Mouse (Mus musculus): ENCODE measurements at regions not wholly inside any gene's neighbourhood (a gene's known extent, or its start where the extent isn't known, plus 50 kb on each side); places are given as distances from the start of the nearest gene placed in this dataset.

GRCm38 (mm10) chrX:12219474-12219873 is 59.3 kb upstream of the Bcor start:
- Histone ChIP-seq H3K9ac (no peak overlapping the region), H3K36me3 (no peaks in the 10 kb centered on the region), H3K4me1 (replicated peaks) (no peaks in the 10 kb centered on the region), H3K4me3 (replicated peaks) (no peak overlapping the region), H3K27ac (no peak overlapping the region), H3K4me2 (no peak overlapping the region), H3K9me3 (replicated peaks) (no peaks in the 10 kb centered on the region), H3K27me3 (no peaks in the 10 kb centered on the region)
- WGBS (ENCODE audit: insufficient replicate concordance) = 53% methylated on average over 8 of the region's 8 CpGs
- no peak for DNase-seq
- ATAC-seq (ENCODE audit: low read depth) = no peak

DNA sequence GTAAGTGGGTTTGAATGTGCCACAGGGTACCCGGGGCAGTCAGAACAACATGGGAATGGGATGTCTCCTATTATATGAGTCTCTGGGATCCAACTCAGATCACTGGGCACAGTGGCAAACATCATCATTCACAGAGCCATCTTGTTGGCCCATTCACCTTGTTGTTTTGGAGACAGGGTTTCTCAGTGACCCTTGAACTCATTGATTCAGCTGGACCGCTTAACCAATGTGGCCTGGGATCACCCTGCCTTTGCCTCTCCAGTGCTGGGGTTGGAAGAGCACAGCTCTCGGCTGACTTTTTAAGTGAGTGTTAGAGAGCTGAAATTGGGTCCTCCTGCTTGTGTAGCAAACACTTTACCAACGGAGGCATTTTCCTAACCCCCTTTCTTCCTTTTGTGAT is 64.2 kb upstream of the Bcor start:
- no peaks in the 10 kb centered on the region for H3K4me1 ChIP-seq (replicated peaks)
- H3K4me2 ChIP-seq = no peak overlapping the region
- ATAC-seq (ENCODE audit: low read depth) (no peak), DNase-seq (no peak)
- H3K36me3 ChIP-seq = no peaks in the 10 kb centered on the region
- no peaks in the 10 kb centered on the region for H3K9me3 ChIP-seq (replicated peaks)
- H3K4me3 ChIP-seq (replicated peaks) = no peak overlapping the region
- no peak overlapping the region for H3K9ac ChIP-seq
- 55% methylated on average over 4 of the region's 4 CpGs for WGBS (ENCODE audit: insufficient replicate concordance)
- H3K27me3 ChIP-seq = no peaks in the 10 kb centered on the region
- no peak overlapping the region for H3K27ac ChIP-seq

- 9% methylated on average over 15 of the region's 19 CpGs for WGBS (ENCODE audit: insufficient replicate concordance)
- Histone ChIP-seq H3K4me3 (replicated peaks) (no peak overlapping the region), H3K27ac (no peak overlapping the region), H3K27me3 (no peaks in the 10 kb centered on the region), H3K9ac (no peak overlapping the region), H3K9me3 (replicated peaks) (no peaks in the 10 kb centered on the region), H3K4me2 (no peak overlapping the region), H3K4me1 (replicated peaks) (no peaks in the 10 kb centered on the region), H3K36me3 (no peaks in the 10 kb centered on the region)
- ATAC-seq (ENCODE audit: low read depth) (no peak), DNase-seq (no peak)
Observed at GRCm38 (mm10) chrX:12225116-12225891, 65.1 kb upstream of the Bcor start.

DNA sequence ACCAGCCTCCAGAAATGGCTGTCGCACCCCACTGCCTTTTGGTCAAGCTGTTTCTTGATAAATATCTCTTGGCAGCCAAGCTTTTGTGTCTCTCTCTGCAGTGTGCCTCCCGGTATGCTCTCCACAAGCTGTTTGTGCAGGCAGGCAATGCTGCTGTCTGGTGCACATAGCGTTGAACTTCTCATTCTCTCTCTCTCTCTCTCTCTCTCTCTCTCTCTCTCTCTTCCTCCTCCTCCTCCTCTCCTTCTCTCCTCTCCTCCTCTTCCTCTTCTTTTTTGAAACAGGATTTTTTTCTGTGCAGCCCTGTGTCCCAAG is 65.7 kb upstream of the Bcor start:
- ATAC-seq (ENCODE audit: low read depth) (no peak), DNase-seq (no peak)
- H3K4me2 ChIP-seq = no peak overlapping the region
- H3K9ac ChIP-seq = no peak overlapping the region
- H3K27ac ChIP-seq = no peak overlapping the region
- no peaks in the 10 kb centered on the region for H3K36me3 ChIP-seq
- H3K4me1 ChIP-seq (replicated peaks) = no peaks in the 10 kb centered on the region
- H3K9me3 ChIP-seq (replicated peaks) = no peaks in the 10 kb centered on the region
- WGBS (ENCODE audit: insufficient replicate concordance) = 20% methylated on average over 3 of the region's 3 CpGs
- no peaks in the 10 kb centered on the region for H3K27me3 ChIP-seq
- H3K4me3 ChIP-seq (replicated peaks) = no peak overlapping the region

- DNase-seq (no peak), ATAC-seq (ENCODE audit: low read depth) (no peak)
- Histone ChIP-seq H3K9ac (no peak overlapping the region), H3K4me1 (replicated peaks) (no peaks in the 10 kb centered on the region), H3K9me3 (replicated peaks) (no peaks in the 10 kb centered on the region), H3K36me3 (no peaks in the 10 kb centered on the region), H3K27me3 (no peaks in the 10 kb centered on the region), H3K27ac (no peak overlapping the region), H3K4me2 (no peak overlapping the region), H3K4me3 (replicated peaks) (no peak overlapping the region)
- 20% methylated on average over 4 of the region's 4 CpGs for WGBS (ENCODE audit: insufficient replicate concordance)
Observed at GRCm38 (mm10) chrX:12240505-12241011, 80.4 kb upstream of the Bcor start.

DNA sequence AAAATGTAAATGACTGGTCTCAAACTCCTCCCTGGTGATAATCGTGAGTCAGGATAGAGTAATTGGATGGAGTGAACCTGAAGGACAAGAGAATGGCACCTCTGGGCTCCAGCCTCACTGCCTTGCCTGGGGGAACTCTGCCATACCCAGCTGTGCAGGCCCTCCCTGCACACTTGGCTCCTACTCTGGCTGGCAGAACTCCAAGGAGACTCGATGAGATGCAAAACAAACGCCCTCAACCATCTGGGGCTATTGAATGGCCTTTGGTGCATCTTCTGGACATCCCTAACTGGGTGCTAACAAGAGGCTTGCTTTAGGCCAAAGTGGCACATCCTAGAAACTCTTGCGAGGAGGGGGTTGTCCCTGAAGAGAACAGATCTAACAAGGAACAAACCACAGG is 81.6 kb upstream of the Bcor start:
- H3K36me3 ChIP-seq = no peaks in the 10 kb centered on the region
- no peaks in the 10 kb centered on the region for H3K27me3 ChIP-seq
- no peak overlapping the region for H3K4me3 ChIP-seq (replicated peaks)
- no peaks in the 10 kb centered on the region for H3K4me1 ChIP-seq (replicated peaks)
- H3K9me3 ChIP-seq (replicated peaks) = no peaks in the 10 kb centered on the region
- DNase-seq (no peak), ATAC-seq (ENCODE audit: low read depth) (no peak)
- H3K9ac ChIP-seq = no peak overlapping the region
- H3K4me2 ChIP-seq = no peak overlapping the region
- H3K27ac ChIP-seq = no peak overlapping the region
- WGBS (ENCODE audit: insufficient replicate concordance) = 49% methylated on average over 4 of the region's 4 CpGs

- DNase-seq (no peak), ATAC-seq (ENCODE audit: low read depth) (no peak)
- H3K4me2 ChIP-seq = no peak overlapping the region
- H3K4me1 ChIP-seq (replicated peaks) = peaks cover 6% of the 10 kb centered on the region; the same call in 1 of the 2 replicates
- H3K4me3 ChIP-seq (replicated peaks) = no peak overlapping the region
- no peaks in the 10 kb centered on the region for H3K9me3 ChIP-seq (replicated peaks)
- no peak overlapping the region for H3K27ac ChIP-seq
- no peak overlapping the region for H3K9ac ChIP-seq
- no peaks in the 10 kb centered on the region for H3K36me3 ChIP-seq
- 69% methylated on average over 4 of the region's 4 CpGs for WGBS (ENCODE audit: insufficient replicate concordance)
- no peaks in the 10 kb centered on the region; the same call in 1 of the 2 replicates for H3K27me3 ChIP-seq
Observed at GRCm38 (mm10) chrX:12249071-12249470, 88.9 kb upstream of the Bcor start.

- H3K27ac ChIP-seq = no peak overlapping the region
- ATAC-seq (ENCODE audit: low read depth) (no peak), DNase-seq (no peak)
- no peak overlapping the region for H3K4me2 ChIP-seq
- 66% methylated on average over 4 of the region's 4 CpGs for WGBS (ENCODE audit: insufficient replicate concordance)
- H3K9me3 ChIP-seq (replicated peaks) = no peaks in the 10 kb centered on the region
- no peaks in the 10 kb centered on the region; the same call in 1 of the 2 replicates for H3K27me3 ChIP-seq
- no peak overlapping the region for H3K9ac ChIP-seq
- no peak overlapping the region for H3K4me3 ChIP-seq (replicated peaks)
- no peaks in the 10 kb centered on the region for H3K36me3 ChIP-seq
- peaks cover 6% of the 10 kb centered on the region; the same call in 1 of the 2 replicates for H3K4me1 ChIP-seq (replicated peaks)
Observed at GRCm38 (mm10) chrX:12249911-12250310, 89.8 kb upstream of the Bcor start.

DNA sequence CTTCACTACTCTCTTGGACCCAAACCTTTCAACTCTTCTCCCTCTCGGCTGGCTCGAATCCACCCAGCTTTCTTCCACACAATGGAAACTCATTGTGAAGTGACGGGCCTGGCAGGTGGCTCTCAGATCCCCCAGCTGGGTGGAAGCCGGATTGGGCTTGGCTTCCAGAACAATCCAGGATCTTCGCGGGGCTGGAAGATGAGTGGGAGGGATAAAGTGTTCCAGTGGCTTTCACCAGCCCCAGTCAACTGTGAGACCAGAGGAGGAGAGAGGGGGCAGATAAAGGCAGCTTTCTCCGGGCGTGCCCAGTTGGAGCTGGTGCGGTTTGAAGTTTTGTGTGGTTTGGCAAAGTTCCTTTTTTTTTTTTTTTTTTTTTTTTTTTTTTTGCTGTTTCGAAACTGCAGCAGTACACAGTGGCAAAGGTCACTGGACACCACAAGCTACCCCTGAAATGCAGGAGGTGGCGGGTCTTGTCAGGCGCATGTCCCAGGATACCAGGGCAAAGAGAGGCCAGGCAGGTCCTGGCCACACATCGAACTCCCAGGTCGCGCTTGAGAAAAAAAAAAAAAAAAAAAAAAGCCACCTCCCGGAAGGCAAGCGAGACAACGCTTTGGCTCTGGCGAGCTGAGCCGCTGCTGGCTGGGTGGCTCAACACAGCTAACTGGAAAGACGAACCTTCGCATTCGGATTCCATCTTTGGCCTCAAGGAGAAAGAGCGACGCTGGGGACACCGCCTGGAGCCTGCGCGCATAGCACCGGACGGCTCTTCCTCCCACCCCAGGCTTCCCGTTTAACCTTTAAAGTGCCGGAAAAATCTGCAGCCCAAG is 91.9 kb upstream of the Bcor start:
- peak; percentile 2 for DNase-seq
- peak; percentile 77 for ATAC-seq (ENCODE audit: low read depth)
- WGBS (ENCODE audit: insufficient replicate concordance) = 9% methylated on average over 32 of the region's 32 CpGs
- peak overlapping the region; percentile 42 for H3K4me3 ChIP-seq (replicated peaks)
- H3K27ac ChIP-seq = no peak overlapping the region; the same call in none of the 2 replicates
- H3K4me2 ChIP-seq = peak overlapping the region; percentile 59
- no peaks in the 10 kb centered on the region for H3K9me3 ChIP-seq (replicated peaks)
- no peaks in the 10 kb centered on the region; the same call in 1 of the 2 replicates for H3K27me3 ChIP-seq
- H3K9ac ChIP-seq = peak overlapping the region; percentile 29; the same call in 1 of the 2 replicates
- H3K4me1 ChIP-seq (replicated peaks) = peaks cover 6% of the 10 kb centered on the region; the same call in 1 of the 2 replicates
- no peaks in the 10 kb centered on the region for H3K36me3 ChIP-seq

DNA sequence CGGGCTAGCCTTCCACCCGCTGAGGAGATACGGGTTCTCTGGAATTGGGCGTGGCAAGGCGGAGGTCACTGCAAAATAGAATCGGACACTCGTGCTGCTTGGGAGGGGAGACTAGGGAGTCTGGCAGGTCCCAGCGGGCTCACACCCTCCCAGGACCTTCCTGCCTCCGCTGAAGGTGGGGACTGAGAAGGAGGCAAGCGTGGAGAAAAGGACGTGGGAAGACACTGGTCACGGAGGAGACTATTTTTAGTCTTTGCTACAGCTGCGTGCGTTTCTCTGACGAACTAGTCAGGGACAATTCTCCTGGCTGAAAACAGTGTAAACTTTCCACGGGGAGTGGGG is 92.5 kb upstream of the Bcor start:
- Histone ChIP-seq H3K27ac (no peak overlapping the region), H3K27me3 (no peaks in the 10 kb centered on the region; the same call in 1 of the 2 replicates), H3K9me3 (replicated peaks) (no peaks in the 10 kb centered on the region), H3K4me3 (replicated peaks) (peak overlapping the region; percentile 42), H3K36me3 (no peaks in the 10 kb centered on the region), H3K9ac (peak overlapping the region; percentile 29; the same call in 1 of the 2 replicates), H3K4me1 (replicated peaks) (peaks cover 6% of the 10 kb centered on the region; the same call in 1 of the 2 replicates), H3K4me2 (peak overlapping the region; percentile 59)
- ATAC-seq (ENCODE audit: low read depth) = no peak; the same call in 1 of the 2 replicates
- peak; percentile 11 for DNase-seq
- WGBS (ENCODE audit: insufficient replicate concordance) = 5% methylated on average over 16 of the region's 16 CpGs

DNA sequence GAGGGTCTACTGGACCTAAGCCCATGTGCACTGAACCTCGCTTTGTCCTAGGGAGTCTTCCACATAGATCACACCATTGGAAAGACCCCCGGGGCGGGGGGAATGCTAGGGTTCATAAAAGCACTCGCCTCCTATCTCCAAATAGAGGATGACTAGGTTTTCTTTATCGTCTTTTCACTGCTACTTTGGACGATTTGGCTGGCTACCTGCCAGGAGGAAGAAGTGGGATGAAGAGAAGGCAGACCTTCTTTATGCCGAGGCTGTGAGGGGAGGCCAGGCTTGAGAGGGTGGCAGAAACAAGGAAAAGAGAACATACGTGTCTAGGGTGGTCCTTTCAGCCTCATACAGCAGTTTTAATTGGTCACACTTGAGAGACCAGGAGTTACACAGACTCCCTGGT is 96.6 kb upstream of the Bcor start:
- WGBS (ENCODE audit: insufficient replicate concordance) = 51% methylated on average over 8 of the region's 8 CpGs
- Histone ChIP-seq H3K9me3 (replicated peaks) (no peaks in the 10 kb centered on the region), H3K9ac (no peak overlapping the region), H3K27ac (no peak overlapping the region), H3K36me3 (no peaks in the 10 kb centered on the region), H3K27me3 (no peaks in the 10 kb centered on the region; the same call in 1 of the 2 replicates), H3K4me1 (replicated peaks) (peaks cover 6% of the 10 kb centered on the region; the same call in 1 of the 2 replicates), H3K4me3 (replicated peaks) (no peak overlapping the region), H3K4me2 (no peak overlapping the region)
- ATAC-seq (ENCODE audit: low read depth) = no peak
- DNase-seq = no peak
